Mouse (Mus musculus): ENCODE results near the gene Chrm3. TPM values are rescaled to one million over a fixed set of nuclear protein-coding genes. Genes with fewer than 3 reads are reported as not detected.

Gene Chrm3
- total RNA-seq, 2 experiments from 2014 or later, result 0.20 to 0.74 TPM

DNA sequence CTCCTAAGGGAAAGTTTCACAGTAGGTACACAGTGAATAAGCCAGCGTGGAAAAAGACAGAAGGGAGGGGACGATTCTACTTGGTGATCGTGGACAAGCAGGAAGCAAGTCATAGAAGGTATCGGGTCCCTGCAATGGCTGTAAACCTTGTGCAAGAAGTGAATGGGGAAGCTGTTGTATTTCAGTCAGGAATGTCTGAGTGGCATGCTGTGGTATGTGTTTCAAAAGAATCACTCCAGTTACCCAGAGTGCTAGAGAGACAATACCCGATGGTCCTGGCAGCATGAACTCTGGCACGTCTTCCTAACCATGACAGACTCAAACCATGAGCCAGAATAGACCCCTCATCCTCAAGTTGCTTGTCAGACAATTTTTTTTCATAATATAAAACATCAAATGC, 375.0 kb downstream of the Chrm3 start:
- Histone ChIP-seq H3K27ac (no peak overlapping the region), H3K4me3 (no peak overlapping the region)
- no peak for DNase-seq
- intact Hi-C loops (cut with DNase I), result no loop called here
- TF ChIP-seq CTCF (IDR thresholded peaks at IDR 0.05), result no peak

DNA sequence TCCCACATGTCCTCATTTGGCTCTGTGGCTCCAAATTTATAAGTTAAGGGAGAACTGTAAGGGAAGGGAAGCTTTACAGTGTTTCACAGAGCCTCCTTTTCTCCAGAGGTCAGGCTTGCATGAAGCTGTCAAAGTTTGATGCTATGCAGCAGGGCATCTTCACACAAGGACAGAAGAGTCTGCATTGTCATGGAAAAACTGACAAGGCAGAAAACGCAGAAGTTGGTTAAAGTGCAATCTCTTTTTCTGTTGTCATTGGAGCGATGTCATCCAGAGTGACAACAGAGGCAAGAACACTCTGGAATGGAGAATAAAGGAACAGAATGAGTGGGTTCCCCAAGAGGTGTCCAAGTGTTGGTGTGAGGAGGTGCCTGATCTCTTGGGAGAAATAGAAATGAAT, 377.4 kb downstream of the Chrm3 start:
- no peak for DNase-seq
- no peak overlapping the region for H3K4me3 ChIP-seq
- no peak overlapping the region for H3K27ac ChIP-seq
- intact Hi-C loops (cut with DNase I), result no loop called here
- TF ChIP-seq CTCF (IDR thresholded peaks at IDR 0.05), result no peak

DNA sequence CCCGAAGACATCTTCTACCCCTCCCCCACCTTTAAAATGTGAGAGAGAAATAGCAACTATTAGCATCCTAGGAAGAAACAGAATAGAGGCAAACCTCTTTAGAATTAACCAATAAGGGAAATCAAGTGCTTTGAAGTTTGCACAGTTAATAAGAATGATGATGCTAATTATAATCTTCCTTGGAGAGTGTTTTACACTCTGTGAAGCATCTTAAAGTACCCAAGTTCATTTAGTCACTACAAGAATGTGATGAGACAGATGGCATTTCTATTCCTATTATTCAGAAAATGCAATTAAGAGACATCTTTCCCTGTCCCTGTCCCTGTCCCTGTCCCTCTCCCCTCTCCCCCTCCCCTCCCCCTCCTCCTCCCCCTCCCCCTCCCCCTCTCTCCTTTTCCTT, 382.9 kb downstream of the Chrm3 start:
- Histone ChIP-seq H3K4me3 (no peak overlapping the region), H3K27ac (no peak overlapping the region)
- TF ChIP-seq CTCF (IDR thresholded peaks at IDR 0.05), result no peak
- DNase-seq, result no peak
- intact Hi-C loops (cut with DNase I), result loop anchor here (5.0 kb wide), 1 partner anchor 95 kb away; no protein-coding TSS in a partner anchor

DNA sequence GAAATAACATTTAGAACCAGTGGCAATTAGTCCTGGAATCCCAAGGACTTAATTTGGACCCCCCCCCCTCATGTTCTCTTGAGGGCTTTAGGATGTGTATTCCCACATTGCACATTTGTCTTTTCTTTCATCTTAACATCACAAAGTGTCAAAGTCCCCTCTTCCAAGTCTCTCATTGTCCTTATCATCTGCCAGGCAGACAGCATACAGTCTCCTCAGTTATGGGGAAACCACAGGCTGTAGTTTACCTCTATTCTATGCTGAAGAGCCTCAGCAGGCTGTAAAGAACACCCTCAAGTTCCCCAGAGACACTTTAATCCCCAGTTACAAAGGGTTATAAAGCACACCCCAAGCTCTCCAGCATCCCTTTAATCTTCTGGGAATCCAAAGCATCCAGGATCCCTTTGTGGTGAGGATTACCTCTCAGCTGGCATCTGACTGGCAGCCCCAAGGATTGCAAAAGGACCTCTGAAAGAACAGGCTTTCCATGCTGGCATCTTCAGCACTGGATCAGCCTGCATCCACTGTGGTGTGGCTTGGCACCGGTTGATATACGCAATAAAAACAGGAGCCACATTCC, 386.8 kb downstream of the Chrm3 start:
- no peak overlapping the region for H3K4me3 ChIP-seq
- no peak for TF ChIP-seq CTCF (IDR thresholded peaks at IDR 0.05)
- no peak for DNase-seq
- intact Hi-C loops (cut with DNase I), result no loop called here
- no peak overlapping the region for H3K27ac ChIP-seq

DNA sequence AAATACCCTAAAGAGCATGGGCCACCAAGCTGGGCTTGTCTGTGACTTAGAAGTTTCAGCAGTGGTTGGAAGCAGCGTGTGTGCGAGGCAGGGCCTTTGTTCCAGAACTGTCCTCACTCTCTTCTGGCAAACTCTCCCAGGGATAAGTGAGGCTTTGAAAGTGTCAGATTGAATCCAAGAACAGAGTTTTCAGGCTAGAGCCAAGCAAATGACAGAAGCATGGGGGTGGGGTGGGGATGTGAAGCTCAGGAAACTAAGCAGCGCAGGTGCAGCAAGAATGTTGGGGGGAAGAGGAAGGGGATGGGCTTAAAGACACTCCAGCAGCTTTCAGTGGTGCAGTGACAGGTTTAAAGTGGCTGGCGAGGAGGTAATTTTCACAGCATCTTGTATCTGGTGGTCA, 388.8 kb downstream of the Chrm3 start:
- intact Hi-C loops (cut with DNase I), result no loop called here
- H3K4me3 ChIP-seq, result no peak overlapping the region
- TF ChIP-seq CTCF (IDR thresholded peaks at IDR 0.05), result no peak
- no peak for DNase-seq
- no peak overlapping the region for H3K27ac ChIP-seq

DNA sequence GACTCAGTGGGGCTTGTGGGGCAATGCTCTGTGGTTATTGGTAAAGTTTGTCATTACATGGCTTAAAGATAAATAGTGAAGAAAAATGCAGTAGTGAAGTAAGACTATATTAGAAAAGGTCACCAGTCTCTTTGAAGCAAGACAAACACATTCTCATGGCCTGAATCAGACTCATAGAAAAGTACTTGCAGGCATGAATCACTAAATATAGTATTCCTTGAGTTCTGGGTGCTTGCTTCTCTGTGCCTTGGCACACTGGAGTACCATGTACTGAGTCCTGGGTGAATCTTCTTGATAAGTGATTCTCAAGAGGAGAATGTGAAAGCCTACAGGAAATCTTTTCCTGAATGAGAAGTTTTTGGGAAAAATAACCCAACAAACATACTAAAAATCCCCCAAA, 408.0 kb downstream of the Chrm3 start:
- intact Hi-C loops (cut with DNase I), result loop anchor here (5.0 kb wide), 1 partner anchor 70 kb away; no protein-coding TSS in a partner anchor
- Histone ChIP-seq H3K27ac (no peak overlapping the region), H3K4me3 (no peak overlapping the region)
- DNase-seq, result no peak
- no peak for TF ChIP-seq CTCF (IDR thresholded peaks at IDR 0.05)

DNA sequence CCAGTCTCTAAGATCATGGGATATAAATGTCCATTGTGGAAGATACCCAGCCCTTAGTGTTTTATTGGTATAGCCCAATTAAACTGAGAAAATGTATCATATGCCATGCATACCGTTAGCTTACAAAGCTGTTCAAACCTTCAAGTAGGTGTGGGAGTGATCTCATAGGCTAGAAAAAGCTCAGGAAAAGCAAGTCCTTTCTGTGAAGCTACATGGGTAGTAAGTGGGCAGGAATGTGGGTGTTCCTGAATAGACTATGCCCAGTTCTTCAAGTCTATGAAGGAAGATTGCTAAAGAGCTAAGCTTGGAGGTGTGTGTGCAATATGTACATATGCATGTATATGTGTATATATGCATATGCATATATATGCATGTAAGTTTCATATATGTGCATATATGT, 409.3 kb downstream of the Chrm3 start:
- H3K4me3 ChIP-seq, result no peak overlapping the region
- intact Hi-C loops (cut with DNase I), result loop anchor here (5.0 kb wide), 1 partner anchor 69 kb away; no protein-coding TSS in a partner anchor
- TF ChIP-seq CTCF (IDR thresholded peaks at IDR 0.05), result no peak
- no peak for DNase-seq
- H3K27ac ChIP-seq, result no peak overlapping the region

DNA sequence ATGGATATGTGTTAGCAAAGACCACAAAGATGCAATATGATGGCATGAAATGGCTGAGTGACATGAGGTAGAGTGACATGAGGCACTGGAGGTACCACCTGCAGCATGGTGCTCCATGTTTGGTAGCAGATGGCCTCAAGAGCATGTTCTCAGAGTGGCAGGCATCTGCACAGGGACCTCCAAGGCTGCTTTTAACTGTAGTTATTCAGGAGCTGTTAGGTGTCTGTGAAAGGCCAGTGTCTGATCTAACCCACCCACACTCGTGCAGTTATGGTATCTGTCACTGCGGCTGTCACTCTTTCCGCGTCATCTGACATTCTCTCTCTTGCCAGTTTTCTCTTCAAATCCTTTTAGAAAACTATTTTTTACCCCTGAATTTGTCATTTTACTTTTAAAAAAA, 411.6 kb downstream of the Chrm3 start:
- intact Hi-C loops (cut with DNase I), result no loop called here
- DNase-seq, result no peak
- no peak for TF ChIP-seq CTCF (IDR thresholded peaks at IDR 0.05)
- Histone ChIP-seq H3K27ac (no peak overlapping the region), H3K4me3 (no peak overlapping the region)

DNA sequence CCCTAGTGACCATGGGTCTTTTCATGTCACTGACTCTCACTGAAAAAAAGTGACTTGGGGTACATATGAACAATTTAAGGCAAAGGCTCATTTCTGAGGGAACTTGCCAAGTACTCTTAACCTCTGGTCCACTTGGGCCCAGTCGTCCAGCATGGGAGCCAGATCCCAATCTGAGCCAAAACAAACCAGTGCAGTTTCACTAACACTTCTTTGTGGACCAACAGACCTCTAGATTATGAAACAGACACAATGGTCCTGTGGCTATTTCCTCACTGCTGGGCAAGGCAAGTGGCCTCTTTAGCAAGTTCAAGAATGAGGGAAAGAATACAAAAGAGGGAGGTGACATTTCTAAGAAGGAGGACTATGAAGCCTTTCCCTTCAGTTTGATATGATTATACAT, 420.5 kb downstream of the Chrm3 start:
- intact Hi-C loops (cut with DNase I), result no loop called here
- no peak for TF ChIP-seq CTCF (IDR thresholded peaks at IDR 0.05)
- no peak for DNase-seq
- no peak overlapping the region for H3K4me3 ChIP-seq
- no peak overlapping the region for H3K27ac ChIP-seq

DNA sequence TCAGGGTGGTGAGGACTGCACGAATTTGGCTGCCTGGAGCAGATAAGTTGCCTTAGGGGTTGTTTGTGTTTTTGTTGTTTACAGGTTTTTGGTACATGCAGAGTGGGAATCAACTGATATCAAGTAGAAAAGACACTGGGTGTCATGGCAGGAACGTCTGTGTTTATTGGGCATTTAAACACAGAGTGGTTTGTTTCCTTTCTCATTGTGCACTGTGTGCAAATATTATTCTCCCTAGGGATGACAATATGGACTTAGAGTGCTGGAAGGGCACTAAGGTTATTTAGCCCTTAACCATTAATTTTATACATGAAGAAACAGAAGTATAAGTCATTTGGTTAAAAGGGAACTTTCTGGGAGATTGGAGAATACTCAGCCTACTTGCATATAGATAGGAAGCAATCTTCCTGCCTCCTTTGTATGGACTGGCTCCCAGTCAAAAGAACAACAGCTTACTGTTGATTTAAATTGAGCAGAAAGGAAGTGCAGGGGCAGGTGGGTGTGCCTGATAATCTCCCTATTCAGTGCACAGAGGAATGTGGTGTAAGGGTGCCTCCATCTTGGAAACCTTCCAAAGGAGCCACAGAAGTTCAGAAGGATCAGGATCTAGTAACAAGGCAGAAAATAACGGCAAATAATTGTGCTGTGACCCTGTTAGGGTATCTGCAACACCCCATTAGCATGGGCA, 421.7 kb downstream of the Chrm3 start:
- Histone ChIP-seq H3K27ac (no peak overlapping the region), H3K4me3 (no peak overlapping the region)
- intact Hi-C loops (cut with DNase I), result no loop called here
- TF ChIP-seq CTCF (IDR thresholded peaks at IDR 0.05), result no peak
- DNase-seq, result no peak

DNA sequence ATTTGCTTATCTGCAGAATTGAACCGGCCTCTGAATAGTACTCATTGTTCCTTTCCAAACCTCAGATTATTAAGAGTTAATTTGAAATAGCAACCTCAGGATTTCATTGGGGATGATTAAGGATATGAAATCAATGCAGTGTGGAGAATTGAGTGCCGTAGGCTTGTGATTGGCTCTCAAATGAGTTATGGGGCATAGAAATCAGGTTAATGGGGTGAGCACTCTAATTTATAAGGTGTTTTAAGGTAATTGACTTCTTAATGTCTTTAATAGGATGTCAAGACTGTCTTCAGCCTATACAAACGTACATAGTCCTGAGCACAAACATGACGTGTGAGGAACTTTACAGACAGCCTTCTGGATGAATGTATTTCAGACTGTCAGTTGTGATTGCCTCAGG, 427.9 kb downstream of the Chrm3 start:
- Histone ChIP-seq H3K4me3 (no peak overlapping the region), H3K27ac (no peak overlapping the region)
- intact Hi-C loops (cut with DNase I), result no loop called here
- no peak for DNase-seq
- no peak for TF ChIP-seq CTCF (IDR thresholded peaks at IDR 0.05)

DNA sequence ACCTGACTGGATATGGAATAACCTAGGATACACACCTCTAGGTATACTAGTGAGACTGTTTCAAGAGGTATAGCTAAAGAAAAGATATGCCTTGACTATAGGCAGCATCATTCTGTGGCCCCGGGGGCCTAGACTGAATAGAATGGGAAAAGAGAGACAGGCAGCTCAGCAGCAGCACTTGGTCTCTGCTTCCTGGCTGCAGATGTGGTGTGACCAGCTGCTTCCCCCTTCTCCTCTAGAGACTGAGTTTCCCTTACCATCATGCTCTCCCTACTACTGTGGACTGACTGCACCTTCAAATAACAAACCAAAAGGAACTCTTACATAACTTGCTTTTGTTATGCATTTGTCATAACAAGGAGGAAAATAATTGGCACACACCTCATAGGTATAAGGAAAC, 430.0 kb downstream of the Chrm3 start:
- intact Hi-C loops (cut with DNase I), result no loop called here
- H3K4me3 ChIP-seq, result no peak overlapping the region
- DNase-seq, result no peak
- TF ChIP-seq CTCF (IDR thresholded peaks at IDR 0.05), result no peak
- H3K27ac ChIP-seq, result no peak overlapping the region

DNA sequence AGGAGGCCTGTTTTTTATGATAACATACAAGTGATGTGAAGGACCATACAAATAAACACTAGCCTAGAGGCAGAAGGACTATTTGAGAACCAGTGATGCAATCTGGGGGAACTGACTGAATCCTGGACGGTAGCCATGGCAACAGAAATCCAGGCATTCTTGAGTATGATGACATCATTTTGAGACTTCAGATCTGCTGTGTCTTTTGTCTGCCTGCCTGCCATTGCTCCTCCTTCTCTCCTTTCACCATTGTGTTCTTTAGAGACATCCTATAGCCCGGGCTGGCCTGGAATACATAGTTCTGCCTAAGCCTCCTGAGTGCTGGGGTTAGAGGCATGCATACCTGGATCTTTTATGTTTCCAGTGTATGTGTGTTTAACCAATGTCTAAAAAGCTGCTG, 430.7 kb downstream of the Chrm3 start:
- no peak for DNase-seq
- H3K27ac ChIP-seq, result no peak overlapping the region
- H3K4me3 ChIP-seq, result no peak overlapping the region
- no peak for TF ChIP-seq CTCF (IDR thresholded peaks at IDR 0.05)
- intact Hi-C loops (cut with DNase I), result no loop called here

DNA sequence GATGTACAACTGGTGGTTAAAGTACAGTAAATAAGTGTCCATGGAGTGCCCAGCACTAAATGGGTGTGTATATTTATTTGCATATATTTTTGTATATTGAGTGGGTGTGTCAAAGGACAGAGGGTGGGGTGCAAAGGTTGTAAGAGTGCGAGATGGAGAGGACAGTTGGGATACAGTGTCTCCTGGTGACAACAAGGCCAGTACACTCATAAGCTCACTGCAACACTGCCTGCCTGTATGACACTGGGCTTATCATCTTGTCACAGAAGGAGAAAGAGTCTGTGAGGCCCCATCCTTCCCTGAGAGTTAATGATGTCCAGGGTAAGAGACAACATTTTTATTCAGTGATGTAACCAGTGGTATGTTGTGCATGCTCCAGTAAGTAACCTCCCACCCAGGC, 439.5 kb downstream of the Chrm3 start:
- Histone ChIP-seq H3K27ac (no peak overlapping the region), H3K4me3 (no peak overlapping the region)
- TF ChIP-seq CTCF (IDR thresholded peaks at IDR 0.05), result no peak
- intact Hi-C loops (cut with DNase I), result no loop called here
- DNase-seq, result no peak
